ENCODE assay signal across 17 mouse cellular contexts in genomic region chr13:54954745-54955144, GRCm38 (mm10). TPM values are rescaled to one million over a fixed set of nuclear protein-coding genes. Genes with fewer than 3 reads are reported as not detected.
DNase-seq lines count a peak whose midpoint lies in the region; ATAC-seq and TF ChIP-seq lines count a peak whose summit lies in the region.
"Had no signal": no experiment of that assay in that cellular context is flagged by ENCODE, and none has a peak within 500 bp of the region (broad histone marks: within the 10 kb centered on the region; RNA-seq: fewer than 3 reads in every experiment).

No protein-coding gene starts in this region.

- H3K36me3 ChIP-seq in hindbrain, embryonic 13.5 days: no peaks in the 10 kb centered on the region
- no peaks in the 10 kb centered on the region for H3K36me3 ChIP-seq in hindbrain, embryonic 14.5 days (replicated peaks; ENCODE audit: control insufficient read depth, insufficient read depth)
- H3K36me3 ChIP-seq in neural tube, embryonic 13.5 days: no peaks in the 10 kb centered on the region
- H3K36me3 ChIP-seq: embryonic facial prominence, embryonic 12.5 days; forebrain, embryonic 15.5 days; heart, embryonic 15.5 days had no signal

- DNase-seq in hindbrain, embryonic 14.5 days (ENCODE audit: low spot score): no peak
- DNase-seq in layer of hippocampus, adult 2 months (ENCODE audit: low spot score in 2 of 2): no peak
- DNase-seq in layer of hippocampus, postnatal 36 days: no peak
- no peak for DNase-seq in neural tube, embryonic 10.5 days (ENCODE audit: extremely low spot score, low spot score)
- DNase-seq: adrenal gland, postnatal 14 days; cerebellum, adult 11-12 months; cerebellum, postnatal 25 days; gastrocnemius, postnatal 36 days; heart, adult 2 months; heart, postnatal 14 days had no signal

- peak overlapping the region; percentile 78; the same call in 1 of the 2 replicates for H3K27ac ChIP-seq in hindbrain, embryonic 13.5 days
- H3K27ac ChIP-seq in hindbrain, embryonic 14.5 days: no peak overlapping the region
- peak overlapping the region; percentile 77 for H3K27ac ChIP-seq in layer of hippocampus, adult 2 months
- no peak overlapping the region for H3K27ac ChIP-seq in neural tube, embryonic 13.5 days (replicated peaks)
- H3K27ac ChIP-seq: embryonic facial prominence, embryonic 12.5 days; heart, adult 2 months; heart, embryonic 15.5 days had no signal

- H3K27me3 ChIP-seq in hindbrain, embryonic 13.5 days: peaks cover 84% of the 10 kb centered on the region
- H3K27me3 ChIP-seq in hindbrain, embryonic 14.5 days (ENCODE audit: control insufficient read depth, insufficient read depth, low read length): peaks cover 54% of the 10 kb centered on the region
- peaks cover 80% of the 10 kb centered on the region for H3K27me3 ChIP-seq in neural tube, embryonic 13.5 days
- H3K27me3 ChIP-seq: forebrain, embryonic 15.5 days had no signal

- ATAC-seq in hindbrain, embryonic 13.5 days (ENCODE audit: low FRiP score): no peak
- ATAC-seq in hindbrain, embryonic 14.5 days (ENCODE audit: low FRiP score): no peak
- ATAC-seq in neural tube, embryonic 13.5 days (ENCODE audit: low read depth): no peak
- ATAC-seq: activated CD4-positive, CD25-positive, alpha-beta regulatory T cell, adult 4 months; Patski had no signal

- no peaks in the 10 kb centered on the region for H3K9me3 ChIP-seq in hindbrain, embryonic 13.5 days
- no peaks in the 10 kb centered on the region for H3K9me3 ChIP-seq in hindbrain, embryonic 14.5 days (ENCODE audit: control insufficient read depth, low read length)
- H3K9me3 ChIP-seq in neural tube, embryonic 13.5 days: no peaks in the 10 kb centered on the region
- H3K9me3 ChIP-seq: embryonic facial prominence, embryonic 12.5 days; forebrain, embryonic 15.5 days; heart, embryonic 15.5 days had no signal

- H3K4me2 ChIP-seq in hindbrain, embryonic 13.5 days: no peak overlapping the region
- H3K4me2 ChIP-seq in hindbrain, embryonic 14.5 days (replicated peaks): no peak overlapping the region
- 0 out of 2 replicates have a peak overlapping the region, but pooled peaks have one; percentile 78 for H3K4me2 ChIP-seq in neural tube, embryonic 13.5 days

- no peak overlapping the region for H3K4me3 ChIP-seq in hindbrain, embryonic 13.5 days
- H3K4me3 ChIP-seq in hindbrain, embryonic 14.5 days (replicated peaks; ENCODE audit: low read length): no peak overlapping the region
- H3K4me3 ChIP-seq in layer of hippocampus, adult 2 months: peak overlapping the region; percentile 57
- no peak overlapping the region for H3K4me3 ChIP-seq in neural tube, embryonic 13.5 days
- H3K4me3 ChIP-seq: heart, adult 2 months; heart, embryonic 15.5 days had no signal

- no peak for TF ChIP-seq CTCF in layer of hippocampus, adult 2 months (conservative IDR thresholded peaks at IDR 0.05)

- no peak overlapping the region for H3K9ac ChIP-seq in hindbrain, embryonic 13.5 days
- H3K9ac ChIP-seq in hindbrain, embryonic 14.5 days: no peak overlapping the region
- H3K9ac ChIP-seq in neural tube, embryonic 13.5 days: peak overlapping the region; percentile 77; the same call in 1 of the 2 replicates
- H3K9ac ChIP-seq: embryonic facial prominence, embryonic 12.5 days; forebrain, embryonic 15.5 days; heart, embryonic 15.5 days had no signal

- 66% methylated on average over 2 of the region's 2 CpGs for WGBS in hindbrain, embryonic 13.5 days
- WGBS in hindbrain, embryonic 14.5 days: 55% methylated on average over 2 of the region's 2 CpGs
- 56% methylated on average over 2 of the region's 2 CpGs for WGBS in neural tube, embryonic 13.5 days

- peaks cover 74% of the 10 kb centered on the region for H3K4me1 ChIP-seq in hindbrain, embryonic 13.5 days (replicated peaks)
- peaks cover 36% of the 10 kb centered on the region; the same call in 1 of the 2 replicates for H3K4me1 ChIP-seq in hindbrain, embryonic 14.5 days (replicated peaks; ENCODE audit: control insufficient read depth, insufficient read depth, low read length)
- H3K4me1 ChIP-seq in neural tube, embryonic 13.5 days (replicated peaks): peaks cover 67% of the 10 kb centered on the region

RNA-seq across cellular contexts. Expression of gene Unc5a, which starts 5.5 kb away (rescaled TPM):
- polyA plus RNA-seq in hindbrain, embryonic 13.5 days (2015; fragmentation: Nextera tagmentation; extraction: Ambion mirVana): 7.8 and 8.4 TPM in 2 replicates
- polyA plus RNA-seq in hindbrain, embryonic 14.5 days (2014; fragmentation: Nextera tagmentation; extraction: Ambion mirVana): 15.3 and 16.9 TPM in 2 replicates
- total RNA-seq in layer of hippocampus, adult 2 months (2021): 100 to 1,000 TPM; 146 to 148 TPM
- total RNA-seq in layer of hippocampus, postnatal 36 days (2021): 100 to 1,000 TPM; 136 to 142 TPM
- 9.0 and 10.4 TPM in 2 replicates for polyA plus RNA-seq in neural tube, embryonic 13.5 days (2015; fragmentation: Nextera tagmentation; extraction: Ambion mirVana)
- polyA plus RNA-seq: Patski had no signal

Comparison
In these comparisons a context has a peak if more than half of its experiments do, and no peak if none do; other contexts are left out.
1. H3K27ac ChIP-seq: peak in hindbrain, embryonic 13.5 days (single experiment) and layer of hippocampus, adult 2 months (single experiment); none in hindbrain, embryonic 14.5 days (single experiment) and neural tube, embryonic 13.5 days (single experiment).